Mouse (Mus musculus) liver, embryonic 16.5 days (tissue): ENCODE measurements at regions not wholly inside any gene's neighbourhood (a gene's known extent, or its start where the extent isn't known, plus 50 kb on each side); places are given as distances from the start of the nearest gene placed in this dataset. TPM values are rescaled to one million over a fixed set of nuclear protein-coding genes. Genes with fewer than 3 reads are reported as not detected.
"Not testable (repeated sequence)": the region's sequence is repeated elsewhere in the genome, so short reads cannot be mapped to it uniquely, and the experiment has no call there.

ENCODE experiments used
- ATAC-seq: fragments of 200-750 bp; cut with Nextera tagmentation; 2 replicates; pipeline ENCODE4 v1.8.0; 2017; ENCODE audit warnings: low read depth, mild to moderate bottlenecking, moderate number of reproducible peaks, moderate library complexity
- H3K27ac ChIP-seq: fragments of 300-500 bp; sonication (generic); 2 replicates; pipeline ENCODE4 v1.5.1; 2014; ENCODE audit warnings: mild to moderate bottlenecking, low read length
- H3K27me3 ChIP-seq: fragments of 300-500 bp; sonication (generic); 2 replicates; pipeline ENCODE4 v1.6.1; 2014; ENCODE audit warnings: low read depth, low read length, mixed read lengths; ENCODE audit not compliant: control insufficient read depth, insufficient read depth
- H3K36me3 ChIP-seq: fragments of 300-500 bp; sonication (generic); 2 replicates; pipeline ENCODE4 v1.6.1; 2014; ENCODE audit warnings: mild to moderate bottlenecking; ENCODE audit not compliant: control insufficient read depth, insufficient read depth
- H3K4me1 ChIP-seq: fragments of 300-500 bp; sonication (generic); 2 replicates; pipeline ENCODE4 v1.6.1; 2014; ENCODE audit warnings: low read depth, low read length, mixed read lengths; ENCODE audit not compliant: control insufficient read depth
- H3K4me2 ChIP-seq: fragments of 300-500 bp; sonication (generic); 2 replicates; pipeline ENCODE4 v1.6.1; 2014; ENCODE audit warnings: low read depth, low read length, mixed read lengths
- H3K4me3 ChIP-seq: fragments of 300-500 bp; sonication (generic); 2 replicates; pipeline ENCODE4 v1.5.1; 2014; ENCODE audit warnings: low read depth, mild to moderate bottlenecking, low read length
- H3K9ac ChIP-seq: fragments of 300-500 bp; sonication (generic); 2 replicates; pipeline ENCODE4 v1.6.1; 2014; ENCODE audit warnings: low read depth, low read length
- H3K9me3 ChIP-seq: fragments of 300-500 bp; sonication (generic); replicated peaks from 2 replicates; pipeline ENCODE4 v1.6.1; 2016; ENCODE audit warnings: low read length; ENCODE audit not compliant: control insufficient read depth
- WGBS: fragments of 180-500 bp; shearing (Covaris S2); extraction: QIAGEN DNeasy Blood & Tissue Kit; methylation state at CpG from one replicate; pipeline ENCODE4 v1.1.7; 2014; ENCODE audit not compliant: insufficient replicate concordance; 5-methylcytosine and 5-hydroxymethylcytosine counted together
- microRNA-seq: library from miRNA; unstranded; fragments of <30 nt; microRNA quantifications from one replicate; pipeline ENCODE4, GENCODE M21; 2016

DNA sequence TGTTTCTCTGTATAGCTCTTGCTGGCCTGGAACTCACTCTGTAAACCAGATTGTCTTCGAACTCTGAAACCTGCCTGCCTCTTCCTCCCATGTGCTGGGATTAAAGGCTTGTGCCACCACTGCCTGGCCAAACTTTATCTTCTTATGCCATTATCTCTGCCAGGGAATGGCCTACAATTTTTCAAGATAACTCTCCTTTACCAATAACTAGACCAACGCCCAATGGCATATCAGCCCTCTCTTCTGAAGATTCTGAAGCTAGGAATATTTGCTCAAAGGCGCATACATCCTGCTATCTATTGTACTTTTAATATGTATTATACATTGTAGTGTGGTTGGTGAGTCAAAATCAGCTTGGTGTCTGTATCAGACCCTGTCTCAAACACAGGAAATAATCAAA, 235.4 kb upstream of the Cts3 start:
- not testable (repeated sequence) for H3K9ac ChIP-seq, H3K27ac ChIP-seq, H3K36me3 ChIP-seq, H3K27me3 ChIP-seq, H3K4me1 ChIP-seq, H3K9me3 ChIP-seq
- Histone ChIP-seq H3K4me2 (peak overlapping the region; percentile 55), H3K4me3 (peak overlapping the region; percentile 73)
- WGBS: 53% methylated on average over 3 of the region's 3 CpGs
- ATAC-seq: peak; percentile 60

DNA sequence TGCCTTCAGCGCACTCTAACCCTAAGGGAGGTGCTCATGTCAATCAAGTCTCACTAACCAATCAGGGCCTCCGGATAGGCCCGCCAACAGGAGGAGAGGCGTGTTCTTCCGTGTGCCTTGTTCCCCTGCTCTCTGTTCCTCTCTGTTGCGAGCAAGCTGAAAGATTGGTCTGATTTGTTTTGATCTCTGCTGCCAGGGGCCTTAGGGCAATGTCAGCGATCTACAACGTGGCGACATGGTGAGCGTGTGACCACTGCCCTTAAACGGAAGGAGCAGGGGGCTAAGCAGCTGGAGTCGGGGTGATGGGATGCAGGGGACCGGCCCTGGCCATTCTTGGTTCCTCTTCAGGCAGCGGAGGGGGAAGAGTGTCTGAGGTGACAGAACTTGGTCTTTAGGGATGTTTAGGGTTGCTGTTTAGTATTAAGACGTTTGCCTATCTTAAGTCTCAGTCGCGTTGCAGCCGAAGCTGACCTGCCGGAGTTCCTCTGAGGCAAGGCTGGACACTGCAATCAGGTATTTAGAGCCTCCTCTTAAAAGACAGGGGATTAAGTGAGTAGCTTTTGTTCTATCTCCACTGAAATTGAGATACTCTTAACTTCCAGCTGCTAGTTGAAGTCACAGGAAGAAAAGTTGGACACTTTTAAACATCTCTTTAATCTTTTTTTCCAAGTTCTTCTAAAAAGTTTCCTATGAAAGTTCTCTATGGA, 234.4 kb upstream of the Cts3 start:
- Histone ChIP-seq H3K27ac (peak overlapping the region; percentile 48; the same call in 1 of the 2 replicates), H3K4me3 (peak overlapping the region; percentile 73), H3K9ac (peak overlapping the region; percentile 69), H3K4me2 (peak overlapping the region; percentile 55)
- not testable (repeated sequence) for H3K9me3 ChIP-seq, H3K36me3 ChIP-seq, H3K4me1 ChIP-seq, H3K27me3 ChIP-seq
- peak; percentile 81 for ATAC-seq
- WGBS: 1% methylated on average over 19 of the region's 19 CpGs

DNA sequence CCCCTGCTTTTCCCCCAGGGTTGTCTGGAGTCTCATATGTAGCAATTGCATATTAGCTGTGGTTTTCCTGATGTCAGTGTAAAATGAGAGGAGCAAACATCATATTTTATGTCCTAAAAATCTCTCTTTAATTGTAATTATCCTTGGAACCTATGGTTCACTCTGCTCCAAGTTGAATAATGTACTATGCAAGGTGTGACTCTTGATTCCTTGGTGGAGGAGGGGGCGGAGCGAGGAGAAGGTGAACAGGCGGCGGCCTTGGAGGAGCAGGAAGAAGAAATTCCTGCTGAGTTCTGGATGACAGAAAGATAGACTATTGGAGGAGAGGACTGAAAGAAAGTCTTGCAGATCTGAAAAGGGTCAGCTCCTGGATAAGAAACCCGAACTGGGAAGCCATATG, 233.8 kb upstream of the Cts3 start:
- H3K4me3 ChIP-seq: peak overlapping the region; percentile 73
- not testable (repeated sequence) for H3K36me3 ChIP-seq, H3K27me3 ChIP-seq, H3K27ac ChIP-seq, H3K9ac ChIP-seq, H3K9me3 ChIP-seq, H3K4me1 ChIP-seq
- WGBS: 26% methylated on average over 5 of the region's 5 CpGs
- peak overlapping the region; percentile 55 for H3K4me2 ChIP-seq
- 0 out of 2 replicates have a peak, but pooled peaks have one; percentile 39 for ATAC-seq

DNA sequence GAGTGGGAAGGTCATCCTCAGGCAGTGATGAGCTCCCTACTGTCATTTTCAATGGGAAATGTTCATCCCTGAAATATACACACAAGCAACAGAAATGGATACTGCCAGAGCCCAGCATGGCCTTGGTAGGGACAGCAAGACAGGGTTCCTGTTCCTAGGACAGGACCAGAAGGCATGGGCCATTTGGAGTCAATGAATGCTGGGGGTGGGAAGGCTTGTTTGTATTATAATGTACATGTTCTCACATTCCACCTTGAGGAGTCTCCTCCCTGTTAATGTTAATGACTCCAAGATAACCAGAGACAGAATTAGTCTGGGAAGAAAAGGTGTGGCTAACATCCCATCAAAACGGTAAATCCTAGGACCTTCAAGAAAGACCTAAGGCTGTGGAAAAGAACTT, 193.5 kb upstream of the Cts3 start:
- not testable (repeated sequence) for H3K27me3 ChIP-seq, H3K4me1 ChIP-seq, H3K27ac ChIP-seq, H3K4me2 ChIP-seq, H3K4me3 ChIP-seq, ATAC-seq, H3K9ac ChIP-seq, H3K36me3 ChIP-seq, H3K9me3 ChIP-seq
- WGBS: 66% methylated on average over 1 of the region's 1 CpGs

Small RNA genes in the stretch of these regions (microRNA-seq; reads per million reads assigned to microRNA genes)
- gene Gm23739: not detected
